Mouse (Mus musculus) layer of hippocampus, adult 2 months (tissue): ENCODE measurements around the gene Rimkla. TPM values are rescaled to one million over a fixed set of nuclear protein-coding genes. Genes with fewer than 3 reads are reported as not detected.

ENCODE experiments used
- DNase-seq, 2 experiments: peaks; one replicate each; pipeline ENCODE4 v3.0.0; 2022; ENCODE audit warnings: low spot score in 2 of 2
- H3K27ac ChIP-seq: fragments of 200-600 bp; 2 replicates; pipeline ENCODE4 v1.8.1; 2022
- H3K4me3 ChIP-seq: fragments of 200-600 bp; 2 replicates; pipeline ENCODE4 v1.8.1; 2022; ENCODE audit warnings: mild to moderate bottlenecking
- CTCF ChIP-seq: fragments of 200-600 bp; conservative IDR thresholded peaks from 2 replicates; pipeline ENCODE4 v1.8.1; 2022; ENCODE audit warnings: antibody characterized with exemption, mild to moderate bottlenecking, moderate library complexity
- total RNA-seq, 2 experiments: library from RNA; stranded (reverse); gene quantifications; 2 replicates each; pipeline ENCODE4 v1.2.3; 2021

Rimkla gene
- total RNA-seq, 2 experiments from 2014 or later: 13.3 to 14.1 TPM

DNA sequence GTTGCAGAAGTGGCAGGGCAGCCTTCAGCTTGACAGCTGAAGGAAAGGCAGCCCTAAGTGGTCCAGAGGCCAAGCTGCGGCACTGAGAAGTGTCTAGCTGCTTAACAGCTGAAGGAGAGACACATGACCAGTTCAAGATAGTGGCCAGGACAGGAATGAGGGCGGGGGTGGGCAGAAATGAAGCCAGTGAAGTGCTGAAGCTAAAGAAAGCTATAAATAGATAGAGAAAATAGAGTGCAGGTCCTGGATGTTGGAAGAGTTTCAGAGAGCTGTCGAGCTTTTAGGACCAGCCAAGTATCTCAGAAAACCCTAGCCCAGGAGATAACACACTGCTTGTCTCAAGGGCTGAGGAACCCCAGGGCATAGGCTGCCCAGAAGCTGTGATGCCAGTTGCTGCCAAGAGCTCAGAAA is 20.3 kb upstream of the Rimkla start:
- TF ChIP-seq CTCF: no peak
- Histone ChIP-seq H3K27ac (no peak overlapping the region), H3K4me3 (no peak overlapping the region)
- DNase-seq: no peak

DNA sequence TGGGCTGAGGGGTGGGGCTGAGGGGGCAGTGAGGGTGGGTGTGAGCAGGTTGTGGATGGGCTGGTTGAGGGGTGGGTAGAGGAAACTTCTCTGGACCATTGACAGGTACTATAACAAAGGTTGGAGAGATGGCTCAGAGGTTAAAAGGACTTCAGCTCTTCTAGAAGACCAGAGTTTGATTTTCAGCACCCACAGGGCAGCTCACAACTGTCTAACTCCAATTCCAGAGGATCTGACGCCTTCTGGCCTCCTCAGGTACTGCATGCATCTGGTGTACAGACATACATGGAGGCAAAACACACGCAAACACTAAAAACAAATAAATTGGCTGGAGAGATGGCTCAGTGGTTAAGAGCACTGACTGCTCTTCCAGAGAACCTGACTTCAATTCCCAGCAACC is 19.2 kb upstream of the Rimkla start:
- Histone ChIP-seq H3K4me3 (no peak overlapping the region), H3K27ac (no peak overlapping the region)
- no peak for DNase-seq
- peak; percentile 39 for TF ChIP-seq CTCF

DNA sequence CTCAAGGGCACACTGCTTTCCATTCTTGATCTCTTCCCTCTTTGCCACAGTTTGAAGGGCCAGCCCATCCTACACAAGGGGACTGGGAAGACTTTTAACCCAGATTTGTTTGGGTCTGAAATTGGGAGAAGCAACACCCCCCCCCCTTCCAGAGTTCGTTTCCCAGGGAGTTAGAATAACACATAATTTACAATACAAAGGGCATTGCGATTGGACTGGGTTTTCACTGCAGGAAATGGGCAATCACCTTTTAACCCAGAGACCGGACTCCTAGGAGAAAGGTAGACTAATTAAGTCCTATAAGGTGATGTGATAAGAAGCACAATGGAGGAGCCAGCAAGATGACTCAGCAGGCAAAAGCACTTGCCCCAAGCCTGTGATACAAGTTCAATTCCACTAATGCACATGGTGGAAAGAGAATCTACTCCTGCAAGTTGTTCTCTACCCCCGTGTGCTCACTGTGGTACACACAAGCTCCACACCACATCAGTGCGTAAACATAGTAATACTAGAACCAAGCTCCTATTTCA is 6.0 kb upstream of the Rimkla start:
- H3K4me3 ChIP-seq: no peak overlapping the region
- DNase-seq: no peak
- no peak overlapping the region for H3K27ac ChIP-seq
- no peak for TF ChIP-seq CTCF

DNA sequence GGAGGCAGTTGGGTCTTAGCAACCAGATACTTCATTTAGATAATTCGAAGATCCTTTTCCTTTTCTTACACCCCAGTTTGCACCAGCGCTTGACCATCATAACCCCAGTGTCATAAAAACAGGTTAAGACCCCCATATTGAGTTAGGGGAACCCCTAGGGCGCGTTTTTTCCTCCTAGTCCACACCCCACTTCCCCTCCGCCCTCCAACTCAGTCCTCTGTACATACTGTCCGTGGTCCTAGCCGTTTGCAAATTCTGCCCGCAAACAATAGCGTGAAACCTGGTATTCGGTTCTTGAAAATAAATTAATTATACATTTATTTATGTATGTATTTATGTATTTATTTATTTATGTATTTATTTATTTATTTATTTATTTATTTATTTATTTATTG is 502 bp upstream of the Rimkla start:
- H3K4me3 ChIP-seq: peak overlapping the region; percentile 74
- no peak for TF ChIP-seq CTCF

DNA sequence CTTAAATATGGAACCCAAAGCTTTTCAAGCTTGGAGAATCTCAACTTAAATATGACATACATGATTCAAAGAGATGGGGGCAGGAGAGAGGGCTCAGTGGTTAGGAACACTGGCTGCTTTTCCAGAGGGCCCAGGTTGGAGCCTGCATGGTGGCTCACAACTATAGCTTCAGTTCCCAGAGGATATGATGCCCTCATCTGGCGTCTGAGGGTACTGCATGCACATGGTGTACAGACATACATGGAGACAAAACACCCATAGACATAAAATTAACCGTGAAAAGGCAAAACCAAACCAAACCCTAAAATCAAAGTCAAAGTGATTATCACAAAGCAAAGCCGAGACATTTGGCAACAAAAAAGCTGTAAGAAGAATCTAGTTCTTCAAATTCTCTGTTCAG is 1.6 kb downstream of the Rimkla start:
- peak in 1 of 2 experiments; percentile 50 for DNase-seq
- no peak overlapping the region for H3K4me3 ChIP-seq
- H3K27ac ChIP-seq: no peak overlapping the region
- TF ChIP-seq CTCF: peak; percentile 78

More for the DNA sequence above, 502 bp upstream of the Rimkla start:
- H3K27ac ChIP-seq: peak overlapping the region; percentile 88
- DNase-seq: no peak

DNA sequence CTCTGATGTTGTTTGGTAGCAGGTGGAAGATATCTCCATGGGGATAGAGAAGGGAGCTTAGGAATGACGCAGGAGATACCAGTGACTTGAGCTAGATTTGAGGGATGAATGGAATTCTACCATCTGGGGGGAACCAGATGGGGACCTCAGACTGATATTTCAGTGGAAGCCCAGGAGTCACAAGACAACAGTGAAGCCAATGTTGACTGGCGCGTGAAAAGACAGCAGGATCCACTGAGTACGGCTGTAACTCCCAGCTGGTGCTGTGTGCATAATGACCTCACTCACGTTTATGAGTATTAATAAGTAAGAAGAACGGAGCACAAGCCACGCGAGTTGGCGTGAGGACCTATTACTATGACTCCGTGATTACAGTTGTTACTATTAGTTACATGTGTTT is 2.8 kb downstream of the Rimkla start:
- TF ChIP-seq CTCF: no peak
- Histone ChIP-seq H3K4me3 (no peak overlapping the region), H3K27ac (no peak overlapping the region)
- DNase-seq: peak in 1 of 2 experiments; percentile 17

DNA sequence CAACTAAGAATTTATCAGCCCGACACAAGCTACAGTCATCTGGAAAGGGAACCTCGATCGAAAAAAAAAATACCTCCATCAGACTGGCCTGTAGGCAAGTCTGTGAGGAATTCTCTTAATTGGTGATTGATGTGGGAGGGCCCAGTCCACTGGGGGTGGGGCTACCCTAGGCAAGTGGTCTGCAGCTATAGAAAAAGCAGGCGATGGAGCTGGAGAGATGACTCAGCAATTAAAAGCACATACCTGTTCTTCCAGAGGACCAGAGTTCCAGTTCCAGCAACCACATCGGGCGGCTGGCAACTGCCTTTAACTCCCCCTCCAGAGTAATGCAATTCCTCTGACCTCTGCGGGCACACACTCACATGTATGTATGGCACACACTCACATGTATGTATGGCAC is 7.5 kb downstream of the Rimkla start:
- no peak overlapping the region for H3K4me3 ChIP-seq
- TF ChIP-seq CTCF: no peak
- no peak overlapping the region for H3K27ac ChIP-seq
- no peak for DNase-seq

DNA sequence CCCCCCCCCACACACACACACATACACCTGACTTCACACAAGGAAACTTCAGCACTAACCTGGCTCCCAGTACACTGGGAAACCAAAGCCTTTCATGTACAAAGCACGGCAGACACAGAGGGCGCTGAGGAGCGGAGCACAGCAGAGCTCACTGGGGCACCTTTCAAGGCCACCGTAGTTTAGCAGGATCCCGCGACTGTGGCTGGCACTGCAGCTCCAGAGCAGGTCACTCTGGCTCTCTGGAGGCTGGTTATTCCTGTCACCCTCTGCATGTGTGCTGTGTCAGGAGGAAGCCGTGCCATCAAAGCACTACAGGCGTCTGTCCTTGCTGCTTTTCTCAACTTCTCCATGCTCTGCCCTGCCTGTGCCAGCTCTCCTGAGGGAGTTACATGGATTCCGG is 9.4 kb downstream of the Rimkla start:
- no peak for DNase-seq
- Histone ChIP-seq H3K4me3 (no peak overlapping the region), H3K27ac (no peak overlapping the region)
- peak; percentile 31 for TF ChIP-seq CTCF

DNA sequence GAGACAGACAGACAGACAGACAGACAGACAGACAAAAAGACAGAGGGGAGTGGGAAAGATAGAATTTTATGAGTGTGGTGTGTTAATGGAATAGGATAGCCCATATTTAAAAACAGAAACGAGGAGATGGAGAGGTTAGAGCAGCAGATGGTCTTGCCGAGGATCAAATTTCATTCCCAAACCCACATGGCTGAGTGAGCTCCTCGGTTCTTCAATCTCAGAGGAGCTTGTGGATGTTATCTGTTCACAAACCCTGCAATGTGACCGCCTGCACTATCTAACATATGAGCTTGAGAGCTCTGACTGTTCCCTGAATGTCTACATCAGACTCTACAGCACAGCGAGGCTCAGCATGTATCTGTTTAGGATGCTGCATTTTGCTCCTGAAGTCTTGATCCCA is 19.3 kb downstream of the Rimkla start:
- H3K4me3 ChIP-seq: no peak overlapping the region
- H3K27ac ChIP-seq: no peak overlapping the region
- no peak for TF ChIP-seq CTCF
- no peak for DNase-seq

DNA sequence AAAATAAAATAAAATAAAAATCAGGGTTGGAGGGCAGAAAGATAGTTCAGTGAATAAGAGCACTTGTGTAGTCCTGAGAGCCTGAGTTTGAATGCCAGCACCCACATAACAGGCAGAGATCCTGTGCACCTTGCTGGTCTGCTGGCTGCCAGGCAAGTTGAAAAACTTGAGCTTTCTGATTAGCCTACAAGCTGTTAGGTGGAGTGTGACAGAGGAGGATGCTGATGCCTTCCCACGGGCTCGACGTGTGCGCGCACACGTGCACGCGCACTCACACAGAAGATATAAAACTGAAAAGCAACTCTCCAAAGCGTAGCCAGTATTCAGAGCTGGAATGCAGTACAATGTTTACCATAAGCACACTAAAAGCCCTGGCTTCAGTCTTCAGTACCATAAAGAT is 19.9 kb downstream of the Rimkla start:
- Histone ChIP-seq H3K4me3 (no peak overlapping the region), H3K27ac (no peak overlapping the region)
- no peak for TF ChIP-seq CTCF
- DNase-seq: no peak

DNA sequence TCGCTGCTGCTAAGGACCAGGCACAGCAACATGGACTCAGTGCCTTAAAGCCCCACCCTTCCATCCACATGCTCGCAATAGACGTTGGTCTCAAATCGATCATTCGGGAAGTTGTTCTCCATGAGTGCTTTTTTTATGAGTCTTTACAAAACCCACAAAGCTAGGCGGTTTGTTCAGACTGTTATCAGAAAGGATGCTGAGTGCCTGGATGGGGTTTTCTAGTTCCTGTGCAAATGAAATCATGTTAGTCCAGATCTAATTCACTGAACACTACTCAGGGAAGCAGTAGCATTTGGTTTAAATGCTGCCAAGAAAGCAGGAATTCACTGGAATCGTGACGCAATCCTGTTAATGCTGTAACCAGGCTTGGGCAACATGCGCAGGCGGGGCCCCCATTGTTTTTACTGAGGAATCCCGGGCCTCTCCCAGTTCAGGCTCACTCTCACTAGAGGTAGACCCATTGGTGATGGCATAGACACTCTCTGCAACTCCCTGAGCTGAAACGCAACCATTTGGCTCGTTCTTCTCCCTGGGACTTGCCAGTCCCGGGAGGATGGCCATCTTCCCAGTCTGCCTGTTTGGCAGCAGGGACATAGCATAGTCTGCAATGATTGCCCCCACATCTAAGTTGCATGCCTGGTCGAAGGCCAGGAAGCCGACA is 24.6 kb downstream of the Rimkla start:
- peak overlapping the region; percentile 51 for H3K27ac ChIP-seq

DNA sequence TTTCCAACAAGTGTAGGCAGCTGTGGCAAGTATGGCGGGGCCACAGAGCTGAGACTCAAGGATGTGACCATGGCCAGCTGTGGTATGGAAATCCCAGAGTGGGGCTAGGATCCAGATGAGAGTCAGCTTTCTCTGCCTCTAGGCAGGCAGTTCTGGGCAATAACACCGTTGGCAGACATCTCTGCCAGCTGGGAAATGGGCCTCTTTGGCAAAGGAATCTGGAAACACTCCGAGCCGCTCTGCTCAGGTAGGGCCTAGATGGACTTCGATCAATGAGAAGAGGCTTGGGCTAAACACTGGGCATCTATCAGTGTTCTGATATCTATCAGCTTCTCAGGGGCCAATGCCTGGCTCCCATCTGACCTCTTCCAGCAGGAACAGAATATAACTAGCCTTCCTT is 26.6 kb downstream of the Rimkla start:
- Histone ChIP-seq H3K27ac (no peak overlapping the region), H3K4me3 (no peak overlapping the region)
- DNase-seq: no peak
- no peak for TF ChIP-seq CTCF

More for the DNA sequence above, 24.6 kb downstream of the Rimkla start:
- TF ChIP-seq CTCF: no peak
- peak; percentile 40 to 64 for DNase-seq
- H3K4me3 ChIP-seq: no peak overlapping the region; the same call in 1 of the 2 replicates

DNA sequence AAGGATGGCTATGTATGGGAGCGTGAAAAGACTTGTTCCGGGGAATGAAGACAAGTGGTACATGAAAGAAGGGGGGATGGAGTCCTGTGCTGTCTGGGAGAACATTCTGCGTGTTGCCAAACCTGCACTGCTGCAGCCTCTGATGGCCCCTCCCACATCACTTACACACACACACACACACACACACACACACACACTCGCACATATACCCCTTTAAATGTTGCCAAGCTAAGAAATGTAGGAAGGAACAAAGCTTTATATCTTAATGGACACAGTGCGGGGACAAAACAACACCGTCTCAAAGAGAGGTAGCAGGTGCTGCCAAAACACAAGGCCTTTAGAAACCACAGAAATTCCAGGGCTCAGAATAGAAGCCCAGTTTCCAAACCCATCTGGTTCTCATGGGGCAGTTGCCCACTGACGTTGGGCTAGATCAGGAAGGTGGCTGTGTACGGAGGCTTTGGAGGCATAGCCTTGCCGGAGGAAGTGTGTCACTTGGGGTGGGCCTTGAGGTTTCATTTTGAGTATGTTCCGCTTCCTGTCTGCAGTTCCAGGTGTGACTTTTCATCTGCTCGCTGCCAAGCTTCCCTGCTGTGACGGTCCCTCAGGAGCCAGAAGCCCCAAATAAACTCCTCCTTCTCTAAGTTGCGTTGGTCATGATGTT is 28.5 kb downstream of the Rimkla start:
- no peak for TF ChIP-seq CTCF
- H3K27ac ChIP-seq: no peak overlapping the region
- no peak for DNase-seq
- H3K4me3 ChIP-seq: no peak overlapping the region
